Mouse (Mus musculus): ENCODE measurements around the gene Prkcd.

Gene Prkcd

GRCm38 (mm10) chr14:30573235-30573634, 52.8 kb downstream of the Prkcd start:
- no peak for DNase-seq (ENCODE audit: low read depth)

- no peak for DNase-seq (ENCODE audit: low read depth)
Observed at GRCm38 (mm10) chr14:30572253-30572652, 53.8 kb downstream of the Prkcd start.

GRCm38 (mm10) chr14:30570303-30570702, 55.7 kb downstream of the Prkcd start:
- DNase-seq (ENCODE audit: low read depth) = no peak

GRCm38 (mm10) chr14:30568016-30568415, 58.0 kb downstream of the Prkcd start:
- no peak for DNase-seq (ENCODE audit: low read depth)

- no peak for DNase-seq (ENCODE audit: low read depth)
Observed at GRCm38 (mm10) chr14:30566317-30566716, 59.7 kb downstream of the Prkcd start.

GRCm38 (mm10) chr14:30564451-30564850, 61.6 kb downstream of the Prkcd start:
- no peak for DNase-seq (ENCODE audit: low read depth)

GRCm38 (mm10) chr14:30562343-30562742, 63.7 kb downstream of the Prkcd start:
- no peak for DNase-seq (ENCODE audit: low read depth)

- no peak for DNase-seq (ENCODE audit: low read depth)
Observed at GRCm38 (mm10) chr14:30561470-30562187, 64.4 kb downstream of the Prkcd start.

- DNase-seq (ENCODE audit: low read depth) = no peak
Observed at GRCm38 (mm10) chr14:30560803-30561389, 65.1 kb downstream of the Prkcd start.

GRCm38 (mm10) chr14:30559321-30559850, 66.6 kb downstream of the Prkcd start:
- no peak for DNase-seq (ENCODE audit: low read depth)

GRCm38 (mm10) chr14:30557730-30558129, 68.3 kb downstream of the Prkcd start:
- no peak for DNase-seq (ENCODE audit: low read depth)

- DNase-seq (ENCODE audit: low read depth) = no peak
Observed at GRCm38 (mm10) chr14:30556651-30557050, 69.4 kb downstream of the Prkcd start.

GRCm38 (mm10) chr14:30553185-30553584, 72.8 kb downstream of the Prkcd start:
- no peak for DNase-seq (ENCODE audit: low read depth)

GRCm38 (mm10) chr14:30551981-30552380, 74.0 kb downstream of the Prkcd start:
- DNase-seq (ENCODE audit: low read depth) = no peak

- no peak for DNase-seq (ENCODE audit: low read depth)
Observed at GRCm38 (mm10) chr14:30551509-30551908, 74.5 kb downstream of the Prkcd start.

GRCm38 (mm10) chr14:30550232-30551070, 75.6 kb downstream of the Prkcd start:
- peak; percentile 16 for DNase-seq (ENCODE audit: low read depth)

- DNase-seq (ENCODE audit: low read depth) = no peak
Observed at GRCm38 (mm10) chr14:30549777-30550149, 76.2 kb downstream of the Prkcd start.

GRCm38 (mm10) chr14:30548965-30549776, 76.8 kb downstream of the Prkcd start:
- DNase-seq (ENCODE audit: low read depth) = peak; percentile 94

- no peak for DNase-seq (ENCODE audit: low read depth)
Observed at GRCm38 (mm10) chr14:30548131-30548720, 77.8 kb downstream of the Prkcd start, which contains the start of gene Tkt. Gene Tkt (plus strand): TSS chr14:30548359.

Data from naive thymus-derived CD4-positive, alpha-beta T cell, adult 2 months (primary cell).